ENCODE assay signal across 20 mouse cellular contexts in the genomic region with DNA sequence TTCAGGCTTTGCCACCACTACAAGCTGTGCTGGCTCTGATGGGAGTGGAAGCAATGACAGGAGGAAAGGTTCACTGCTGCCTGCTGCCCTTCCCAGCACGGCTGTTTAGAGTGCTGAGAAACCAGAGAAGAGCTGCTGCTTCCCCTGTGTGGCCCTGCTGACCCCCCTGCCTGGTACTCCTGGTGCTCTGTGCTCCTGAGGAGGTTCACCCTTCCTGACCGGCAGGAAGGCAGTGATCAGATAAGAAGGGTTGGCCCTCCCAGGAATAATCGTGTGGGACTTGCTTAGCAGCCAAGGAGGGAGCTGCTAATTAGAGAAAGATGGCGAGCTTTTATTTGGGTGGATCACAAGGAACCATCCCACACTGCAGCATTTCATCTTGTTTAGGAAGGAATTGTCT. TPM values are rescaled to one million over a fixed set of nuclear protein-coding genes. Genes with fewer than 3 reads are reported as not detected.
DNase-seq lines count a peak whose midpoint lies in the region; ATAC-seq and TF ChIP-seq lines count a peak whose summit lies in the region.
"Had no signal": no experiment of that assay in that cellular context is flagged by ENCODE, and none has a peak within 500 bp of the region (broad histone marks: within the 10 kb centered on the region; RNA-seq: fewer than 3 reads in every experiment).

No protein-coding gene starts in this region.

- H3K9ac ChIP-seq in heart, adult 2 months (ENCODE audit: low read depth, low read length): no peak overlapping the region
- H3K9ac ChIP-seq in kidney, embryonic 15.5 days: no peak overlapping the region
- H3K9ac ChIP-seq: limb, embryonic 15.5 days; liver, embryonic 15.5 days; neural tube, embryonic 13.5 days had no signal

- H3K27ac ChIP-seq in heart, adult 2 months: peak overlapping the region; percentile 1; the same call in 1 of the 2 replicates
- H3K27ac ChIP-seq in kidney, embryonic 15.5 days: no peak overlapping the region
- H3K27ac ChIP-seq in embryonic facial prominence, embryonic 10.5 days (replicated peaks): no peak overlapping the region
- H3K27ac ChIP-seq: forebrain, embryonic 10.5 days; layer of hippocampus, adult 2 months; limb, embryonic 15.5 days; liver, embryonic 15.5 days; neural tube, embryonic 13.5 days had no signal

- H3K9me3 ChIP-seq in kidney, embryonic 15.5 days (replicated peaks): no peaks in the 10 kb centered on the region
- no peaks in the 10 kb centered on the region for H3K9me3 ChIP-seq in embryonic facial prominence, embryonic 10.5 days
- H3K9me3 ChIP-seq: forebrain, embryonic 10.5 days; limb, embryonic 15.5 days; liver, embryonic 15.5 days; neural tube, embryonic 13.5 days had no signal

- no peak overlapping the region for H3K4me2 ChIP-seq in kidney, embryonic 15.5 days
- H3K4me2 ChIP-seq: limb, embryonic 15.5 days; liver, embryonic 15.5 days; neural tube, embryonic 13.5 days had no signal

- TF ChIP-seq CTCF in heart, adult 2 months (IDR thresholded peaks at IDR 0.05): no peak

- peak; percentile 36; the same call in 1 of the 2 replicates for ATAC-seq in kidney, embryonic 15.5 days (replicated peaks; ENCODE audit: low FRiP score)
- ATAC-seq: hindbrain, embryonic 16.5 days; intestine, embryonic 16.5 days had no signal

- DNase-seq in heart, adult 2 months: peak in 1 of 2 experiments; percentile 40
- DNase-seq in heart, postnatal 14 days: no peak
- DNase-seq in kidney, adult 18-20 months: no peak
- DNase-seq in embryonic facial prominence, embryonic 10.5 days (ENCODE audit: low spot score): peak; percentile 29
- peak; percentile 18 to 73 for DNase-seq in kidney, postnatal 25 days
- DNase-seq in urinary bladder, postnatal 36 days (ENCODE audit: low spot score in 2 of 2): no peak
- DNase-seq: adrenal gland, postnatal 10 days; cerebellum, adult 11-12 months; lung, postnatal 10 days; midbrain, embryonic 14.5 days; right cerebral cortex, adult 18-20 months; thymus, postnatal 14 days had no signal

- 23% methylated on average over 4 of the region's 4 CpGs for WGBS in heart, adult 2 months
- 14% methylated on average over 4 of the region's 4 CpGs for WGBS in kidney, embryonic 15.5 days
- WGBS in embryonic facial prominence, embryonic 10.5 days: 19% methylated on average over 4 of the region's 4 CpGs

- peak; percentile 87 for TF ChIP-seq EP300 in heart, adult 2 months (IDR thresholded peaks at IDR 0.05; ENCODE audit: insufficient read depth, low read depth, low read length)

- peaks cover 4% of the 10 kb centered on the region; the same call in 1 of the 2 replicates for H3K36me3 ChIP-seq in heart, adult 2 months (ENCODE audit: control insufficient read depth, insufficient read depth, low read length)
- no peaks in the 10 kb centered on the region for H3K36me3 ChIP-seq in kidney, embryonic 15.5 days
- no peaks in the 10 kb centered on the region for H3K36me3 ChIP-seq in embryonic facial prominence, embryonic 10.5 days (replicated peaks)
- H3K36me3 ChIP-seq: forebrain, embryonic 10.5 days; limb, embryonic 15.5 days; liver, embryonic 15.5 days; neural tube, embryonic 13.5 days had no signal

- no peaks in the 10 kb centered on the region for H3K79me2 ChIP-seq in heart, adult 2 months (replicated peaks; ENCODE audit: control insufficient read depth, insufficient read depth, low read length)

- no peaks in the 10 kb centered on the region for H3K27me3 ChIP-seq in heart, adult 2 months (ENCODE audit: control insufficient read depth, insufficient read depth, low read length)
- H3K27me3 ChIP-seq in kidney, embryonic 15.5 days: no peaks in the 10 kb centered on the region
- H3K27me3 ChIP-seq in embryonic facial prominence, embryonic 10.5 days (replicated peaks; ENCODE audit: low read depth, poor library complexity, severe bottlenecking): no peaks in the 10 kb centered on the region
- H3K27me3 ChIP-seq: limb, embryonic 15.5 days; liver, embryonic 15.5 days; neural tube, embryonic 13.5 days had no signal

- peaks cover 18% of the 10 kb centered on the region for H3K4me1 ChIP-seq in heart, adult 2 months (ENCODE audit: control insufficient read depth, insufficient read depth, low read length)
- H3K4me1 ChIP-seq in kidney, embryonic 15.5 days: peaks cover 8% of the 10 kb centered on the region
- H3K4me1 ChIP-seq in embryonic facial prominence, embryonic 10.5 days: peaks cover 9% of the 10 kb centered on the region
- H3K4me1 ChIP-seq: liver, embryonic 15.5 days; neural tube, embryonic 13.5 days had no signal

- TF ChIP-seq POLR2A in heart, adult 2 months (IDR thresholded peaks at IDR 0.05; ENCODE audit: insufficient read depth, low read depth, low read length): peak; percentile 43; the same call in 1 of the 2 replicates

- intact Hi-C loops in heart, adult 2 months (cut with DNase I): loop anchor here (2.0 kb wide), 2 partner anchors 18 to 20 kb away; no protein-coding TSS in a partner anchor
- intact Hi-C loops in heart, postnatal 14 days (cut with DNase I): loop anchor here (5.0 kb wide), 1 partner anchor 77 kb away; no protein-coding TSS in a partner anchor

- H3K4me3 ChIP-seq in heart, adult 2 months: no peak overlapping the region
- no peak overlapping the region for H3K4me3 ChIP-seq in kidney, embryonic 15.5 days (replicated peaks)
- H3K4me3 ChIP-seq in embryonic facial prominence, embryonic 10.5 days: no peak overlapping the region
- H3K4me3 ChIP-seq: forebrain, embryonic 10.5 days; layer of hippocampus, adult 2 months; limb, embryonic 15.5 days; liver, embryonic 15.5 days; neural tube, embryonic 13.5 days had no signal

RNA-seq across cellular contexts. Expression of a gene that starts 15.8 kb away (rescaled TPM):
- 10 to 100 TPM; 11.6 to 13.6 TPM for total RNA-seq in heart, adult 2 months (2021)
- 12.9 and 16.8 TPM in 2 replicates for polyA plus RNA-seq in heart, adult 2 months (2012; rRNA removed)
- total RNA-seq in heart, postnatal 14 days (2021): 10 to 100 TPM; 19.1 to 20.4 TPM
- polyA plus RNA-seq in kidney, embryonic 15.5 days (2015; fragmentation: Nextera tagmentation; extraction: Ambion mirVana): 18.2 and 18.8 TPM in 2 replicates
- polyA plus RNA-seq in embryonic facial prominence, embryonic 10.5 days (2016; fragmentation: Nextera tagmentation; extraction: Ambion mirVana): 3.3 and 3.9 TPM in 2 replicates

Comparison
In these comparisons a context has a peak if more than half of its experiments do, and no peak if none do; other contexts are left out.
1. DNase-seq: peak in embryonic facial prominence, embryonic 10.5 days (single experiment) and kidney, postnatal 25 days (2 of 2); none in heart, postnatal 14 days (0 of 2), kidney, adult 18-20 months (single experiment) and urinary bladder, postnatal 36 days (0 of 2).